Mouse (Mus musculus) neural tube, embryonic 15.5 days (tissue): ENCODE data around the gene Srp72. TPM values are rescaled to one million over a fixed set of nuclear protein-coding genes. Genes with fewer than 3 reads are reported as not detected.

Experiments
- ATAC-seq: fragments of 200-750 bp; cut with Nextera tagmentation; 2 replicates; pipeline ENCODE4 v1.8.0; 2017; ENCODE audit warnings: mild to moderate bottlenecking, moderate TSS enrichment, moderate library complexity; ENCODE audit not compliant: low FRiP score
- H3K27ac ChIP-seq: fragments of 300-500 bp; sonication (generic); replicated peaks from 2 replicates; pipeline ENCODE4 v1.5.1; 2015; ENCODE audit warnings: mild to moderate bottlenecking, inconsistent platforms
- H3K27me3 ChIP-seq: fragments of 300-500 bp; sonication (generic); replicated peaks from 2 replicates; pipeline ENCODE4 v1.6.1; 2015; ENCODE audit warnings: inconsistent platforms
- H3K36me3 ChIP-seq: fragments of 300-500 bp; sonication (generic); 2 replicates; pipeline ENCODE4 v1.6.1; 2015; ENCODE audit warnings: inconsistent platforms
- H3K4me1 ChIP-seq: fragments of 300-500 bp; sonication (generic); 2 replicates; pipeline ENCODE4 v1.6.1; 2015; ENCODE audit warnings: inconsistent platforms
- H3K4me2 ChIP-seq: fragments of 300-500 bp; sonication (generic); 2 replicates; pipeline ENCODE4 v1.6.1; 2015; ENCODE audit warnings: inconsistent platforms, mild to moderate bottlenecking, moderate library complexity
- H3K4me3 ChIP-seq: fragments of 300-500 bp; sonication (generic); replicated peaks from 2 replicates; pipeline ENCODE4 v1.5.1; 2015; ENCODE audit warnings: mild to moderate bottlenecking, inconsistent platforms
- H3K9ac ChIP-seq: fragments of 300-500 bp; sonication (generic); replicated peaks from 2 replicates; pipeline ENCODE4 v1.6.1; 2015; ENCODE audit warnings: mild to moderate bottlenecking, inconsistent platforms
- H3K9me3 ChIP-seq: fragments of 300-500 bp; sonication (generic); replicated peaks from 2 replicates; pipeline ENCODE4 v1.6.1; 2016; ENCODE audit warnings: inconsistent platforms
- WGBS: fragments of 180-500 bp; shearing (Covaris S2); methylation state at CpG from one replicate; pipeline ENCODE4 v1.1.7; 2015; ENCODE audit warnings: mixed read lengths; 5-methylcytosine and 5-hydroxymethylcytosine counted together
- polyA plus RNA-seq: library from polyadenylated mRNA; unstranded; fragments of >200 nt; fragmentation: Nextera tagmentation; extraction: Ambion mirVana; gene quantifications from 2 replicates; pipeline ENCODE4 v1.2.1, GENCODE M21; 2015

The Srp72 gene
- polyA plus RNA-seq, 1 experiment from 2014 or later, result 87.2 TPM

DNA sequence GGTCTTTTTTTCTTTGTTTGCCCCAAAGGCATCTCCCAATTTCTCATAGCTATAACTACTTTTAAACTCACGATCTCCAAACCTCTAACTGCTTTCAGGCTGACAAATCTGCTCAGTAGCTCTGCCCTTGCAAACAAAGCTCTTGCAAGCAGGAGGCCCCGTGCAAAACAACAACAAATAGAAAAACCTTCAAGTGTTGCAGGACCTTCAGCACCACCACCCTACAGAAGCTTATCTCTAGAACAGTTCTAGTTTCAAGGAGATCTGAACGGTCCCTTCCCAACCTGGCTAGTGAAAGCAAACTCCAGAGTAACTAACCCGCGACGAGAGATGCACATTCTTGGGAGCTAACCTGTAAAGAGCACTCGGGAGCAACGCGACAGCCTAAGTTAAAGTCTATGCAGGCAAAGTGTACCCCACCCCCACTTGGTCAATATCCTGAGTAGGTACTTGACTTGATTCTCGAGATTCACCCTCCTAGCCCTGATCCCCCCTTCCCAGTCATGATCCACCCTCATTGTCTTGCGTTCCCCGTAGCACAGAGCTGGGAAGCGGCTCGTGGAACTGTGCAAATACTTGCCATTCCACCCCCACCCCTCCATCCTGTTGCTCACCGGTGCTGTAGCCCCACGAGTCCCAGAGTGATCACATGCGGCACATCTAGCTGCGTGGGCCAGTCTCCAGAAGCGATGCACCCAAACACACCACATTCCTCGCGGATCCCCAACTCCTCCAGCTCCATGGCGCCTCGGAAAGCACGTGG is 24.0 kb upstream of the Srp72 start:
- H3K27ac ChIP-seq, result peak overlapping the region; percentile 91
- under 1% methylated on average over 24 of the region's 24 CpGs for WGBS
- peak overlapping the region; percentile 81 for H3K4me3 ChIP-seq
- peak overlapping the region; percentile 56 for H3K9ac ChIP-seq
- H3K27me3 ChIP-seq, result no peaks in the 10 kb centered on the region
- H3K36me3 ChIP-seq, result no peaks in the 10 kb centered on the region
- ATAC-seq, result peak; percentile 49; the same call in 1 of the 2 replicates
- H3K4me1 ChIP-seq, result peaks cover 38% of the 10 kb centered on the region
- peak overlapping the region; percentile 89 for H3K4me2 ChIP-seq
- H3K9me3 ChIP-seq, result no peaks in the 10 kb centered on the region

DNA sequence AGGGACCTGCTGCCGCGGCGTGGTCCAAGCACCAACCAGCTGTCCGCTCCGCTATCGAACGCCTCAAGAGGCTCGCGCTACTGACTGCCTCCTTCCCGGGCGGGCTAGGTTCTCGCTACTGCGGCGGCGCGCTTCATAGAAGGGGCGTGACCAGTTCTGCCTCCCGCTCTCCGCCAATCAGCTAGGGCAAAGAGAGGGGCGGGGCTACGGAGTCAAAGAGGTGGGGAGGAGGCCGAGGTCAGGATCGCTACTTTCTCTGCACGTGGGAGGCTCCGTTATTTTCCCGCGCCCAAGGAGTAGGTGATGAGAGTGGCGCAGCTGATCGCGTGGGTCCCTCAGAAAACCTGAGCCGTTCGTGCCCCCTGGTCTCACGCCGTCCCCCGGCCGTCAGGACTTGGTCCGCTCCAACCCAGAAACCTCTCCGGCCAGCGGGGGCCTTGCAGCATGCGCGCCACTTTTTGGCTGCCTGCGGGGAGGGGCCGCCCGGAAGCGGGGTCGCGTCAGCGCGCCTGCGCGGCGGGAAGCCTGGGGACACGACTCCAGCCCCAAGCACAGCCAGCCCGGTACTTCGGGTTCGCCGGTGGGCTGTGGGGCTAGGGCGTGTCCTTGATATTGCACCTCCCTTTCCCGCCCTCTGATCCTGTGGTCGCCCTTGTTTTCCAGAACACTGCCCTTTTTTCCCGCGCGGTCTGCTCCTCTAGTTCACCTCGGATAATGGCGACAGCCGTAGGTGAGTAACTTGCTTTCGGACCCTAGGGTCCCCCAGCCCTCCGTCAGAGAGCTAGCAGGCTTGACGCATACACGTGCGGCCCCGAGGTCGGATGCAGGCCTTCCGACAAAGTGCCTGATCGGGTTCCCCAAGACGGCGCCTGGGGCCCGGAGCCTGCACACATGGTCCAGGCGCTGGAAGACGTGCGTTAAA is 23.1 kb upstream of the Srp72 start, which contains the start of the genes Paics and Ppat:
Paics (plus strand) TSS at position 202 of the 922 bp plus-strand sequence.
Ppat (minus strand) TSS at position 473 of the 922 bp plus-strand sequence.
- Histone ChIP-seq H3K4me2 (peak within 1 kb of the TSS; percentile 89), H3K36me3 (peaks cover under 1% of the 10 kb centered on the region; the same call in 1 of the 2 replicates), H3K27me3 (no peaks in the 10 kb centered on the region), H3K4me1 (peaks cover 38% of the 10 kb centered on the region), H3K4me3 (peak within 1 kb of the TSS; percentile 81), H3K9ac (peak within 1 kb of the TSS; percentile 56), H3K9me3 (no peaks in the 10 kb centered on the region), H3K27ac (peak within 1 kb of the TSS; percentile 91)
- WGBS, result under 1% methylated on average over 81 of the region's 81 CpGs
- peak; percentile 98 for ATAC-seq

DNA sequence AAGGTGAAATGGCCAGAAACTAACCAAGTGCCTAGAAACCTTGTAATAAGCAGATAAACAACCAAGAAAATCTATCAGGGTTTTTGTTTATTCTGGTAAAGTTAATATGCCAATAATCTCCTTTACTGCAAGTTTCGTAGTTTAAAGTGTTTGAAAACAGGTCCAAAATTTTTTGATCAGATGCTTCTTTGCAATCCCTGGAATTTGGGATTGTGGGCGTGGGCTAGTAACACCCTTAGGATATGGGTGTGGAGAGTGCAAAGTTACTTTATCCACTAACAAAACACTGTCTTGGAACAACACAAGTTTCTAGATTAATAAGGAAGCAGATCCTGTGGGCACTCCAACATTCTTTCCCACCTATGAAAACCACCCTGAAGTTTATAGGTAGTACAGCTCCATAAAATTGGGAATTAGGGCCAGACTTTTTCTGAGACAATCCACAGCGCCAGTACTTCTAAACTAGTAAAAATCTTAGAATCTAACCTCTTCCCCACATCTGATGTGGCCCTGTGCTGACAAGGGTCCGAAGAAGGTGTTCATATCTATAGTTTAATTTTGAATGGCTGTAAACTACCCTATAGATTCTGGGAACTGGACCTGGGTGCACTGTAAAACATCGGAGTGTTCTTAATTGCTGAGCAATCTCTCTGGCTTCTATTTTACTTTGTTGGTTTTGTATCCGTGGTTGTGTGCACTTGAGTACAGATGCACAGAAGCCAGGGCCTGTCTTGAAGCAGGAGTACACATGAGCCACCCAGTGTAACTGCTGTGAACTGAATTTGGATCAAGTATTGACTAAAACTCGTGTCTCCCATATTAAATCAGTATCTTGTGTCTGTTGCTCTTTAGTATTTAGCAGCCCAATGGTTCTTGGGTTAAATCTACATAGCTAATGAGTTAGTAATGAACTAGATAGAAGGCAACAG is 22.1 kb upstream of the Srp72 start:
- Histone ChIP-seq H3K9me3 (no peaks in the 10 kb centered on the region), H3K9ac (peak overlapping the region; percentile 56), H3K4me3 (peak overlapping the region; percentile 81), H3K4me1 (peaks cover 33% of the 10 kb centered on the region), H3K27me3 (no peaks in the 10 kb centered on the region), H3K4me2 (peak overlapping the region; percentile 89), H3K36me3 (peaks cover 10% of the 10 kb centered on the region), H3K27ac (peak overlapping the region; percentile 91)
- ATAC-seq, result no peak
- WGBS, result 15% methylated on average over 7 of the region's 7 CpGs

DNA sequence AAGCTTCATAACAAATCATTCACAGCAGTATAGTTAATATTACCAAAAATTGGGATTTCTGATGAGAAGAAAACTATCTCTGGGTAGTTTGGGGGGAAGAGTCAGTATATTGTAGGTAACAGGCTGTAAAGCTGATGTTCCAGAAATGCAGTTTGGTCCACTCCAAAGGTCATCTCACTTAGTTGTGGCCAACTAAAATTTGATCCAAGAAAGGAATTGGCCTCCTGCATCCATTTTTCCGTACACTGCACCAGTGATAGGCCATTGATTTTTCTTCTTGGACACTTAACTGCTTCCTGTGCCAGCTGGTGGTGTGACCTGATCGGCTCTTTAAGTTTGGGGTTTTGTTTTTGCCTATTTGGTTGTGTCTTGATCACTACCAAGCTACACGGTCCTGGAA is 20.7 kb upstream of the Srp72 start:
- Histone ChIP-seq H3K4me3 (no peak overlapping the region), H3K4me2 (no peak overlapping the region), H3K9me3 (no peaks in the 10 kb centered on the region), H3K27ac (no peak overlapping the region), H3K4me1 (peaks cover 33% of the 10 kb centered on the region), H3K27me3 (no peaks in the 10 kb centered on the region), H3K9ac (no peak overlapping the region), H3K36me3 (peaks cover 25% of the 10 kb centered on the region)
- no peak for ATAC-seq
- WGBS, result 63% methylated on average over 3 of the region's 3 CpGs

DNA sequence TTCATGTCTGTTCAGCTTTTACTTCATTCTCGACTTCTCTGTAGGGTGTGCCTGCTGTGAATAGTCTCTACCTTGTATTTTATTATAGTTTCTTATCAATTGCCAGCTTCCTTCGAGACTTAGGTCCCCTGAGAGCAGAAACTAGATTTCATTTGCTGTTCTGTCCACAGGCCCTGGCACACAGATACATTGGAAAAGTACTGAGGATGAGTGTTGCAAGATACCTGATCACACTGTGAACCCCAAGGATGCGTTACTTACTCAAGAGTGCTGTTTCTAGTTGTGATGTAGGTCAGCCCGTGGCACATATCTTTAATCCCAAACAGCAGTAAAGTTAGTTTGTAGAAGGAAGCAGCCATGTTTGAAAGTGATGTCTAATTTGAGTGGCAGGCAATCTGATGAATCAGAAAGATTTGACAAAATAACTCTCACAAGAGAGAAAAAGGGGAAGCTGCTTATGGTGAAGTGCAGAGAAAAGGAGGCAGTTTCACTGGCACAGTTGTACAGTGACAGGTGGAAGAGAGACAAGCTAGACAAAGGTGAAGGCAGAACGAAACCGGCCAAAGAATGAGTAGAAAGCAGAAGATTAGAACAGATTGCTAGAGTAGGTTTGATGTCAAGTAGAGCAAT is 20.1 kb upstream of the Srp72 start:
- no peak for ATAC-seq
- Histone ChIP-seq H3K9me3 (no peaks in the 10 kb centered on the region), H3K4me1 (peaks cover 31% of the 10 kb centered on the region), H3K27ac (no peak overlapping the region), H3K4me3 (no peak overlapping the region), H3K27me3 (no peaks in the 10 kb centered on the region), H3K4me2 (no peak overlapping the region), H3K9ac (no peak overlapping the region), H3K36me3 (peaks cover 28% of the 10 kb centered on the region)
- 88% methylated on average over 6 of the region's 6 CpGs for WGBS

DNA sequence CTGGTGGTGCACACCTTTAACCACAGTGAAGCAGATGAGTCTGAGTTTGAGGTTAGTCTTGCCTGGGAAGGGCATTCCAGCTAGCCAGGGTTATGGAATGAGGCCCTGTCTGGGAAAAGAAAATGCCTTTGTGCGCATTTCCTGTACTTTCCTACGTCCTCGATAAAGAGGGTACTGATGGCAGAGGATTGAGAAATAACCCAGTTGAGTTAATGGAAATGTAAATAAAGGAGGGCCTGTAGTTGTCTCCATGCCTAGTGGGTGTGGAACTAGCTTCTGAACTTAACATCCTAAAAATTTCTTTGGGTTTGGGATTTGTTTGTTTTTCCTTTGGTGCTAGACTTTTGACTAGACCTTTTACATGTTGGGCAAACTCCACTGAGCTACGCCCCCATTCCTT is 19.0 kb upstream of the Srp72 start:
- no peak overlapping the region for H3K4me2 ChIP-seq
- H3K4me1 ChIP-seq, result peaks cover 20% of the 10 kb centered on the region
- WGBS, result 84% methylated on average over 4 of the region's 4 CpGs
- no peak overlapping the region for H3K4me3 ChIP-seq
- H3K27me3 ChIP-seq, result no peaks in the 10 kb centered on the region
- ATAC-seq, result no peak
- no peak overlapping the region for H3K9ac ChIP-seq
- H3K36me3 ChIP-seq, result peaks cover 35% of the 10 kb centered on the region
- H3K27ac ChIP-seq, result no peak overlapping the region
- no peaks in the 10 kb centered on the region for H3K9me3 ChIP-seq

DNA sequence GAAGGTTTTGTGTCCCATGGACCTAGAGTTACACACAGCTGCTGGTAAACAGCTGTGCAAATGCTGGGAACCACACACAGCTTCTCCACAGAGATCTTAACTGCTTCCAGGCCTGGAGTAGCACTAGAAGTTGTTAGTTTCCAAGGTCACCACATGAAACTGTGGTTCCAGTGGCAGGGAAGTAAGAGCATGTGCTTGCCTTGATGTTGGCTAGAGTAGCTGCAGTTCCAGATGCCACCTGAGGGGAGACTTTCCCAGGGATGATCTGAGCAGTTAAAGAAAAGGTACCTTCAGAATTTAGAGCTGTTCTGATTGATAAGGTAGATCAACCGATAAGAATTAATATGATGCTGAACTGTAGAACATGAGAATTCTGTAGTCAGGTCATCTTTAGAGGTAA is 16.5 kb upstream of the Srp72 start:
- Histone ChIP-seq H3K27ac (no peak overlapping the region), H3K36me3 (peaks cover 58% of the 10 kb centered on the region), H3K4me3 (no peak overlapping the region), H3K9me3 (no peaks in the 10 kb centered on the region), H3K4me2 (no peak overlapping the region), H3K4me1 (peaks cover 7% of the 10 kb centered on the region; the same call in 1 of the 2 replicates), H3K9ac (no peak overlapping the region), H3K27me3 (no peaks in the 10 kb centered on the region)
- ATAC-seq, result no peak
- whole genome bisulfite sequencing, result 91% methylated on average over 1 of the region's 1 CpGs

DNA sequence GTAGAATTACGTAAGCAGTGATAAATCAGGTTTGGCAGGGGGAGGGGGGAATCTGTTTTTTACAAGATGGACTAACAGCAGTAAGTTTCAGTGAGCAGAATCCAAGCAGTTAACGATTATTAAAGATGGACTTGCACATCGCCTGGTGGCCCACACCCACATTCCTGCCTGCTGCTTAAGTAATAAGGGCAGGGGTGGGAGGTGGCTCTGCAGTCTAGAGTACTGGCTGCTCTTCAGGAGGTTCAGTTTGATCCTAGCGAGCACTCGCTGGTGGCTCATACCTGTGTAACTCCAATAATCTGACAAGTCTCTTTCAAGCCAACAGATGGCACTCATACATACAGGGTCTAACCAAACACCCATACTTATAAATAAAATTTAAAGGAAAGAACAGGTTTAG is 14.9 kb upstream of the Srp72 start:
- H3K4me1 ChIP-seq, result no peaks in the 10 kb centered on the region
- H3K4me3 ChIP-seq, result no peak overlapping the region
- no peaks in the 10 kb centered on the region for H3K9me3 ChIP-seq
- no peak overlapping the region for H3K27ac ChIP-seq
- H3K4me2 ChIP-seq, result no peak overlapping the region
- ATAC-seq, result no peak
- H3K9ac ChIP-seq, result no peak overlapping the region
- H3K36me3 ChIP-seq, result peaks cover 65% of the 10 kb centered on the region
- no peaks in the 10 kb centered on the region for H3K27me3 ChIP-seq
- 88% methylated on average over 5 of the region's 5 CpGs for WGBS

DNA sequence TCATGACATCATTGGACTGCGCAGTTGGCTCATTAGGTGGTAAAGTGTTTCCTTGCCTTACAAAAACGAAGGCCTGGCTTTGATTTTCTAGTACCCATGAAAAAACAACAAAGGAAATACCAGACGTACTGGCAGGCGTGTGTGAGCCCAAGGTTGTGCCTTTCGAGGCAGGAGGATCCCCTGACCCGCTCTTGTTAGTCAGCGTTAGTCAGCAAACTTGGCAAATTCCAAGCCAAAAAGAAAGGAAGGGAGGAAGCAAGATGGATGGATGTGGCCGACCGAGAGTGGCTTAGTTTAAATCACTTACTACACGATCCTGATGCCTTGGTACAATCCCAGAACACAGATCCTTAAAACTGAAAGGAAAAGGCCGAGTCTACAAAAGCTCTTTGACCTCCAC is 11.9 kb upstream of the Srp72 start:
- H3K36me3 ChIP-seq, result peaks cover 70% of the 10 kb centered on the region

DNA sequence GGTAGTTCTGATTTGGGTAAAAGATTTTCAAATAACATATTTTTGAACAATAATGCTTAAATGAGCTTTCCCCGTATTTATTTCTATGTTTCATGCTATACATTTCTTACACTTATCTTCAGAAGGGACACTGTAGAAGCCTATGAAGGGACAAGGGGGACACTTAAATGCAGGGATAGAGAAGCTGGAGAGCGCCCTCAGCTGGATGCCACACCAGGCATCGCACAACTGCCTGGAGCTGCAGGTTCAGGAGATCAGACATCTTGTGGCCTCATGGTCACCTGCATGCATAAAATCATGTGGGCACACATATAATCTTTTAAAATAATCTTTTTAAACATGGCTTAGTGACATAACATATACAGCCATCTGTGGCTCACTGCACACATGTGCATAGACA is 9.8 kb upstream of the Srp72 start:
- H3K27me3 ChIP-seq, result no peaks in the 10 kb centered on the region
- H3K4me1 ChIP-seq, result no peaks in the 10 kb centered on the region
- no peak overlapping the region for H3K4me3 ChIP-seq
- no peak for ATAC-seq
- no peaks in the 10 kb centered on the region for H3K9me3 ChIP-seq
- H3K4me2 ChIP-seq, result no peak overlapping the region
- H3K27ac ChIP-seq, result no peak overlapping the region
- no peak overlapping the region for H3K9ac ChIP-seq
- WGBS, result 94% methylated on average over 3 of the region's 3 CpGs
- H3K36me3 ChIP-seq, result peaks cover 69% of the 10 kb centered on the region

More for the DNA sequence above, 11.9 kb upstream of the Srp72 start:
- no peaks in the 10 kb centered on the region for H3K9me3 ChIP-seq
- H3K27ac ChIP-seq, result no peak overlapping the region
- H3K27me3 ChIP-seq, result no peaks in the 10 kb centered on the region
- H3K4me3 ChIP-seq, result no peak overlapping the region
- H3K4me1 ChIP-seq, result no peaks in the 10 kb centered on the region
- 84% methylated on average over 11 of the region's 11 CpGs for WGBS
- no peak for ATAC-seq
- no peak overlapping the region for H3K4me2 ChIP-seq
- H3K9ac ChIP-seq, result no peak overlapping the region
